Mouse (Mus musculus) adrenal gland, adult 8-10 months (tissue): Measurements from ENCODE around the gene Brms1. TPM values are rescaled to one million over a fixed set of nuclear protein-coding genes. Genes with fewer than 3 reads are reported as not detected.
"Not testable (repeated sequence)": the region's sequence is repeated elsewhere in the genome, so short reads cannot be mapped to it uniquely, and the experiment has no call there.

Source experiments
- DNase-seq: peaks from one replicate; pipeline ENCODE4 v3.0.0; 2022
- total RNA-seq, 4 experiments: library from RNA; stranded (reverse); gene quantifications; 2 replicates each; pipeline ENCODE4 v1.2.4; 2022

Brms1 gene
- 10 to 100 TPM; 30.0 to 40.1 (median 33.6) TPM for total RNA-seq

GRCm38 (mm10) chr19:5040862-5041523 lies at the start of gene Brms1:
Gene Brms1 (plus strand): TSS chr19:5041354.
- peak; percentile 91 for DNase-seq

GRCm38 (mm10) chr19:4992371-4992770 lies 48.8 kb upstream of the Brms1 start:
- no peak for DNase-seq

- DNase-seq = peak; percentile 80
Measured at GRCm38 (mm10) chr19:4992904-4993303, 48.2 kb upstream of the Brms1 start.

GRCm38 (mm10) chr19:4994043-4994442 lies 47.1 kb upstream of the Brms1 start:
- no peak for DNase-seq

GRCm38 (mm10) chr19:4999445-5000140 lies 41.6 kb upstream of the Brms1 start:
- DNase-seq = no peak

- peak; percentile 65 for DNase-seq
Measured at GRCm38 (mm10) chr19:5001666-5002406, 39.3 kb upstream of the Brms1 start.

GRCm38 (mm10) chr19:5003644-5004043 lies 37.5 kb upstream of the Brms1 start:
- not testable (repeated sequence) for DNase-seq

- no peak for DNase-seq
Measured at GRCm38 (mm10) chr19:5004925-5005324, 36.2 kb upstream of the Brms1 start.

- DNase-seq = no peak
Measured at GRCm38 (mm10) chr19:5013138-5013537, 28.0 kb upstream of the Brms1 start.

- no peak for DNase-seq
Measured at GRCm38 (mm10) chr19:5014961-5015398, 26.2 kb upstream of the Brms1 start.

GRCm38 (mm10) chr19:5016221-5016742 lies 24.9 kb upstream of the Brms1 start:
- DNase-seq = no peak

GRCm38 (mm10) chr19:5016782-5017181 lies 24.4 kb upstream of the Brms1 start:
- no peak for DNase-seq

GRCm38 (mm10) chr19:5017611-5018010 lies 23.5 kb upstream of the Brms1 start:
- DNase-seq = no peak

- no peak for DNase-seq
Measured at GRCm38 (mm10) chr19:5018191-5018590, 23.0 kb upstream of the Brms1 start.

- DNase-seq = no peak
Measured at GRCm38 (mm10) chr19:5021416-5021815, 19.7 kb upstream of the Brms1 start.

GRCm38 (mm10) chr19:5023621-5024479 lies 17.3 kb upstream of the Brms1 start, which contains the start of gene Slc29a2:
Gene Slc29a2 (plus strand): TSS chr19:5023860.
- DNase-seq = peak; percentile 94

- DNase-seq = no peak
Measured at GRCm38 (mm10) chr19:5026111-5026510, 15.0 kb upstream of the Brms1 start.

- no peak for DNase-seq
Measured at GRCm38 (mm10) chr19:5032686-5033085, 8.5 kb upstream of the Brms1 start.

GRCm38 (mm10) chr19:5036577-5036976 lies 4.6 kb upstream of the Brms1 start:
- no peak for DNase-seq

GRCm38 (mm10) chr19:5037678-5038571 lies 3.2 kb upstream of the Brms1 start:
- peak; percentile 78 for DNase-seq

GRCm38 (mm10) chr19:5038709-5039156 lies 2.4 kb upstream of the Brms1 start, which contains the start of the genes B4gat1 and AC124502.3:
Gene B4gat1 (plus strand): TSS chr19:5038826.
Gene AC124502.3 (plus strand): TSS chr19:5038891.
- DNase-seq = peak; percentile 84
